Mouse (Mus musculus) forebrain, embryonic 16.5 days (tissue): ENCODE results near the gene Ccdc181. TPM values are rescaled to one million over a fixed set of nuclear protein-coding genes. Genes with fewer than 3 reads are reported as not detected.
A peak's percentile ranks its signal among the peaks of the same experiment; 100 is the strongest.

ENCODE experiments used
- ATAC-seq: fragments of 200-750 bp; cut with Nextera tagmentation; 2 replicates; pipeline ENCODE4 v1.8.0; 2017; ENCODE audit warnings: mild to moderate bottlenecking, moderate library complexity
- H3K27ac ChIP-seq: fragments of 300-500 bp; sonication (generic); 2 replicates; pipeline ENCODE4 v1.5.1; 2014; ENCODE audit warnings: low read length, control low read depth
- H3K27me3 ChIP-seq: fragments of 300-500 bp; sonication (generic); replicated peaks from 2 replicates; pipeline ENCODE4 v1.6.1; 2014; ENCODE audit warnings: low read length; ENCODE audit not compliant: control insufficient read depth, insufficient read depth
- H3K36me3 ChIP-seq: fragments of 300-500 bp; sonication (generic); 2 replicates; pipeline ENCODE4 v1.6.1; 2014; ENCODE audit not compliant: control insufficient read depth, insufficient read depth
- H3K4me1 ChIP-seq: fragments of 300-500 bp; sonication (generic); replicated peaks from 2 replicates; pipeline ENCODE4 v1.6.1; 2014; ENCODE audit warnings: low read length; ENCODE audit not compliant: control insufficient read depth, insufficient read depth
- H3K4me2 ChIP-seq: fragments of 300-500 bp; sonication (generic); 2 replicates; pipeline ENCODE4 v1.6.1; 2014; ENCODE audit warnings: mild to moderate bottlenecking, low read length, control low read depth
- H3K4me3 ChIP-seq: fragments of 300-500 bp; sonication (generic); replicated peaks from 2 replicates; pipeline ENCODE4 v1.5.1; 2014; ENCODE audit warnings: mild to moderate bottlenecking, low read length, control low read depth
- H3K9ac ChIP-seq: fragments of 300-500 bp; sonication (generic); replicated peaks from 2 replicates; pipeline ENCODE4 v1.6.1; 2014; ENCODE audit warnings: low read depth, low read length, control low read depth
- H3K9me3 ChIP-seq: fragments of 300-500 bp; sonication (generic); 2 replicates; pipeline ENCODE4 v1.6.1; 2016; ENCODE audit warnings: low read length; ENCODE audit not compliant: control insufficient read depth
- WGBS: fragments of 180-500 bp; shearing (Covaris S2); extraction: QIAGEN DNeasy Blood & Tissue Kit; methylation state at CpG from one replicate; pipeline ENCODE4 v1.1.7; 2014; 5-methylcytosine and 5-hydroxymethylcytosine counted together
- polyA plus RNA-seq: library from polyadenylated mRNA; unstranded; fragments of >200 nt; fragmentation: Nextera tagmentation; extraction: Ambion mirVana; gene quantifications from 2 replicates; pipeline ENCODE4 v1.2.1, GENCODE M21; 2015

Ccdc181 gene
- polyA plus RNA-seq, 1 experiment from 2014 or later, result 25.5 TPM

DNA sequence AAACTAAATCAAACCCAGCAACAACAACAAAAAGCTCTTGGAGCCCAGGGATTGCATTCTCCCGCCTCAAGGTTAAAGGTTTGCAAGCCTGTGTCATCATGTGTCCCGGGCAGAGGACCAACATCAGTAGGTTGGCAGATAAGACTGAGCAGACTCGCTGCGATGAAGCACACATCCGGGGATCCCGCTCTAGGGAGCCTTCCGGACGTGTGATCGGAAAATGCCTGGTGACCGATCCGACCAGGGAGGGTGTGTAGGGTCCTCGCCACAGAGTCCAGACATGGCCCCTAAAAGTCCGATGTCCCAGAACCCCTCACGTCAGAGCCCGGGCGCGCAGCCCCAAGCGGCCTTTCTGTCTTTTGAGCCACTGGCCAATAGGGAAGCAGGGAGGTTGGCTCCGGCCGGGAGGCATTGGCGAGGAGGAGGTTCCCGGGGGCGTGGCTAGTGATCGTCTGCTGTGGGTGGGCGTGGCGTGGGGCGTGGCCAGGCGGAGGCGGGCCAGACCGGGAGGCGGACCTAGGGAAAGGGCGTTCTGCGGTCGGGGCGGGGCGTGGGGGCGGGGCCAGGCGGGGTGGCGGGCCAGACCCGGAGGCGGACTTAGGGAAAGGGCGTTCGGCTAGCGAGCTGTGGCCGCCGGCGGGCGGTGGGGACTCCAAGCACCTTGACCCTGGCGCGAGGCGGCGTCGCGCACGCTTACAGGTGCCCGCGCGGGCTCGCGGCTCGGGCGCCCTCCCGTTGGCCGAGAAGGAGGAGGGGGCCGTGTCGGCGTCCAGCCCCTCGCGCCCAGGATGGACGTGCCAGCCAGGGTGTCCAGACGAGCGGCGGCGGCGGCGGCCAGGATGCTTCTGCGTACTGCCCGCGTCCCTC lies 26.7 kb upstream of the Ccdc181 start, which contains the start of gene Slc19a2:
Gene Slc19a2, plus strand, starts transcription at position 582 of the 867 bp plus-strand sequence.
- Histone ChIP-seq H3K4me2 (peak within 1 kb of the TSS; percentile 65), H3K9me3 (no peaks in the 10 kb centered on the region), H3K27ac (peak within 1 kb of the TSS; percentile 9; the same call in 1 of the 2 replicates), H3K9ac (peak within 1 kb of the TSS; percentile 59), H3K36me3 (no peaks in the 10 kb centered on the region), H3K4me3 (peak within 1 kb of the TSS; percentile 59), H3K27me3 (no peaks in the 10 kb centered on the region), H3K4me1 (peaks cover 19% of the 10 kb centered on the region)
- WGBS, result under 1% methylated on average over 64 of the region's 79 CpGs
- ATAC-seq, result peak; percentile 94

- peak; percentile 31; the same call in 1 of the 2 replicates for ATAC-seq
- under 1% methylated on average over 33 of the region's 33 CpGs for whole genome bisulfite sequencing
- Histone ChIP-seq H3K36me3 (no peaks in the 10 kb centered on the region), H3K9me3 (no peaks in the 10 kb centered on the region), H3K9ac (peak overlapping the region; percentile 59), H3K4me3 (peak overlapping the region; percentile 59), H3K4me2 (peak overlapping the region; percentile 57), H3K27ac (no peak overlapping the region), H3K27me3 (no peaks in the 10 kb centered on the region), H3K4me1 (peaks cover 19% of the 10 kb centered on the region)
These were observed 26.1 kb upstream of the Ccdc181 start for GRCm38 (mm10) chr1:164249332-164249711.

- no peaks in the 10 kb centered on the region for H3K9me3 ChIP-seq
- H3K4me3 ChIP-seq, result no peak overlapping the region
- no peak overlapping the region; the same call in 1 of the 2 replicates for H3K9ac ChIP-seq
- H3K36me3 ChIP-seq, result no peaks in the 10 kb centered on the region
- H3K4me1 ChIP-seq, result peaks cover 19% of the 10 kb centered on the region
- no peak overlapping the region for H3K27ac ChIP-seq
- no peak for ATAC-seq
- H3K4me2 ChIP-seq, result peak overlapping the region; percentile 57; the same call in 1 of the 2 replicates
- H3K27me3 ChIP-seq, result no peaks in the 10 kb centered on the region
- WGBS, result 61% methylated on average over 8 of the region's 8 CpGs
These were observed 24.8 kb upstream of the Ccdc181 start for GRCm38 (mm10) chr1:164250391-164251150.

GRCm38 (mm10) chr1:164251438-164251837 lies 23.9 kb upstream of the Ccdc181 start:
- no peak for ATAC-seq
- Histone ChIP-seq H3K27ac (no peak overlapping the region), H3K4me2 (no peak overlapping the region), H3K4me3 (no peak overlapping the region), H3K9me3 (no peaks in the 10 kb centered on the region), H3K36me3 (no peaks in the 10 kb centered on the region), H3K4me1 (peaks cover 19% of the 10 kb centered on the region), H3K9ac (no peak overlapping the region), H3K27me3 (no peaks in the 10 kb centered on the region)
- 90% methylated on average over 1 of the region's 1 CpGs for WGBS

GRCm38 (mm10) chr1:164252551-164252950 lies 22.8 kb upstream of the Ccdc181 start:
- Histone ChIP-seq H3K9ac (no peak overlapping the region), H3K36me3 (no peaks in the 10 kb centered on the region; the same call in 1 of the 2 replicates), H3K9me3 (no peaks in the 10 kb centered on the region), H3K27me3 (no peaks in the 10 kb centered on the region), H3K4me3 (no peak overlapping the region), H3K4me1 (peaks cover 19% of the 10 kb centered on the region), H3K4me2 (no peak overlapping the region), H3K27ac (no peak overlapping the region)
- 80% methylated on average over 5 of the region's 5 CpGs for WGBS
- ATAC-seq, result no peak

- H3K27ac ChIP-seq, result no peak overlapping the region
- H3K9ac ChIP-seq, result no peak overlapping the region
- H3K4me1 ChIP-seq, result peaks cover 11% of the 10 kb centered on the region
- no peak for ATAC-seq
- H3K4me2 ChIP-seq, result no peak overlapping the region
- no peaks in the 10 kb centered on the region for H3K9me3 ChIP-seq
- H3K27me3 ChIP-seq, result no peaks in the 10 kb centered on the region
- 82% methylated on average over 3 of the region's 3 CpGs for WGBS
- H3K36me3 ChIP-seq, result no peaks in the 10 kb centered on the region; the same call in 1 of the 2 replicates
- no peak overlapping the region for H3K4me3 ChIP-seq
These were observed 20.5 kb upstream of the Ccdc181 start for GRCm38 (mm10) chr1:164254836-164255235.

DNA sequence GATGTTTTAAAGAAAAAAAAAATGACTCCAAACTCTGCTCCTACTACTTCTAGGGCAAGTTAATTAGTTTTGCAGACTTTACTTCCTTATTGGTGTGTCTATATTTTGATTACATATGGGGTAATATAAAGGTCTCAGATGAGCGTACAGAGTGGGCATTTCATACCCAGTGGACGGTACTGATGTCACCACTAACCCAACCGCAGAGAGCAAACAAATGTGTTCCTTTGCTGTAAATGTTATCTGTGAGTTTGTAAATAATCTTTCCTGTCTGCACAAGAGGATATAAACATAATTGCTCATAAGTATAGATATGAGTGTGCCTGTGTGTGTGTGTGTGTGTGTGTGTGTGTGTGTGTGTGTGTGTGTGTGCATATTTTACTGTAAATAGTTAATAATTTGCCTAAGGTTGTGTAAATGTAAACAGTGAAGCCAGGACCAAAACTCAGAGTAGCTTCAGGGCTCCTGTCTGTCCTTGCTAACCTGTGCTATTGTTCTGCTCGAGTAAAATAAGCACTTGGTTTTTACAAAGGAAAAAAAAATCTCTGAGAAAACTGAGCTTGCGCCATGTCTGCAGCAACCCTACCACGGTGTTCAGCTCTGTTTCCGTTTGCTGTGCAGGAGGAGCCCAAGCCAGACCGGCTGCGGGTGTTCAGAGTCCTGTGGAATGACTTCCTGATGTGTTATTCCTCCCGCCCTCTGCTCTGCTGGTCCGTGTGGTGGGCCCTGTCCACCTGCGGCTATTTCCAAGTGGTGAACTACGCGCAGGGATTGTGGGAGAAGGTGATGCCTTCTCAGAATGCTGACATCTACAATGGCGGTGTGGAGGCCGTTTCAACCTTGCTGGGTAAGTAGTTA lies 15.0 kb upstream of the Ccdc181 start:
- no peak overlapping the region for H3K4me2 ChIP-seq
- H3K27me3 ChIP-seq, result no peaks in the 10 kb centered on the region
- H3K4me1 ChIP-seq, result no peaks in the 10 kb centered on the region
- no peak overlapping the region for H3K4me3 ChIP-seq
- no peak for ATAC-seq
- no peaks in the 10 kb centered on the region for H3K9me3 ChIP-seq
- 91% methylated on average over 16 of the region's 16 CpGs for WGBS
- H3K9ac ChIP-seq, result no peak overlapping the region
- H3K27ac ChIP-seq, result no peak overlapping the region
- no peaks in the 10 kb centered on the region; the same call in 1 of the 2 replicates for H3K36me3 ChIP-seq

GRCm38 (mm10) chr1:164261553-164261952 lies 13.8 kb upstream of the Ccdc181 start:
- Histone ChIP-seq H3K4me1 (no peaks in the 10 kb centered on the region), H3K4me2 (no peak overlapping the region), H3K27ac (no peak overlapping the region), H3K9me3 (no peaks in the 10 kb centered on the region), H3K36me3 (no peaks in the 10 kb centered on the region; the same call in 1 of the 2 replicates), H3K9ac (no peak overlapping the region), H3K27me3 (no peaks in the 10 kb centered on the region), H3K4me3 (no peak overlapping the region)
- ATAC-seq, result peak; percentile 79
- WGBS, result 78% methylated on average over 7 of the region's 7 CpGs
